Mouse (Mus musculus) embryo, embryonic 11.5 days (tissue): ENCODE measurements around the gene Skiv2l.
A peak's percentile ranks its signal among the peaks of the same experiment; 100 is the strongest.

ENCODE experiments used
- DNase-seq: peaks from one replicate; pipeline ENCODE4 v3.0.0-alpha.2; 2012; ENCODE audit warnings: low read depth, low spot score

Skiv2l gene

GRCm38 (mm10) chr17:34849722-34850516, at the start of gene Skiv2l, which contains the start of gene Nelfe:
Gene Skiv2l, minus strand, starts transcription at chr17:34850210.
Gene Nelfe, plus strand, starts transcription at chr17:34850391.
- DNase-seq = peak; percentile 98

DNA sequence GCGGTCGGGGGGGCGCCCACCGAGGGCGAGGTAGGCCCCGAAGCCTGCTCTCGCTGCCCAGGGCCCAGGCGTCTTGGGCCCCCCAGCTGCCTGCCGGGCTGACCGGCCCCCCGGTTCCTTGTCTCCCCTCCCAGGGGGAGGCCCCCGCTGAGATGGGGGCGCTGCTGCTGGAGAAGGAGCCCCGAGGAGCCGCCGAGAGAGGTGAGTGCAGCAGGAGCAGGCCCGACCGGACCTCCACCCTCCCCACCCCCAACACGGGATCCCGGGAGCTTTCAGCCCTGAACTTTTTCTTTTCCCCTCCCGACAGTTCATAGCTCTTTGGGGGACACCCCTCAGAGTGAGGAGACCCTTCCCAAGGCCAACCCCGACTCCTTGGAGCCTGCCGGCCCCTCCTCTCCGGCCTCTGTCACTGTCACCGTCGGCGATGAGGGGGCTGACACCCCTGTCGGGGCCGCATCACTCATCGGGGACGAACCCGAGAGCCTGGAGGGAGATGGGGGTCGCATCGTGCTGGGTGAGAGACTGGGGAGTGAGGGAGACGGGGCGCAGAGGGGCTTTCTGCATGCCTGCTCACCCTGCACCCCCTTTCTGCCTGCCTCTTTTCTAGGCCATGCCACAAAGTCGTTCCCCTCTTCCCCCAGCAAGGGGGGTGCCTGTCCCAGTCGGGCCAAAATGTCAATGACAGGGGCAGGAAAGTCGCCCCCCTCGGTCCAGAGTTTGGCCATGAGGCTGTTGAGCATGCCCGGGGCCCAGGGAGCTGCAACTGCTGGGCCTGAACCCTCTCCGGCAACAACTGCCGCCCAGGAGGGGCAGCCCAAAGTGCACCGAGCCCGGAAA, 49.3 kb upstream of the Skiv2l start:
- no peak for DNase-seq

DNA sequence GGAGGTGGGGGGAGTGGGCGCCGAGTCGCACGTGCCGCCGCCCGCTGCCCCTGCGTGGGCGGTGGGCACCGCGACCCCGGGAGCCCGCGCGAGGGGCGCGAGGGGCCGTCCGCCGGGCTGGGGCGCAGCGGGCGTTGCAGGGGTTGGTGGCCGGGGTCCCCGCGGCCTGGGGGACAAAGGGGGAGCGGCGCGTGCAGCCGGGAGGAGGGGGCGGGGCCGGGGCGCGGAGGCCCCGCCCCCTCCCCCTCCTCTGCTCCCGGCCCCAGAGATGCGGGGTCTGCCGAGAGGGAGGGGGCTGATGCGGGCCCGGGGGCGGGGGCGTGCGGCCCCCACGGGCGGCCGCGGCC, 48.7 kb upstream of the Skiv2l start:
- DNase-seq = no peak

- peak; percentile 66 for DNase-seq
Observed at GRCm38 (mm10) chr17:34898160-34898586, 48.2 kb upstream of the Skiv2l start, which contains the start of the genes C2 and Ehmt2. Gene C2, minus strand, starts transcription at chr17:34898265. Gene Ehmt2, plus strand, starts transcription at chr17:34898469.

GRCm38 (mm10) chr17:34897373-34898159, 47.6 kb upstream of the Skiv2l start:
- DNase-seq = no peak

DNA sequence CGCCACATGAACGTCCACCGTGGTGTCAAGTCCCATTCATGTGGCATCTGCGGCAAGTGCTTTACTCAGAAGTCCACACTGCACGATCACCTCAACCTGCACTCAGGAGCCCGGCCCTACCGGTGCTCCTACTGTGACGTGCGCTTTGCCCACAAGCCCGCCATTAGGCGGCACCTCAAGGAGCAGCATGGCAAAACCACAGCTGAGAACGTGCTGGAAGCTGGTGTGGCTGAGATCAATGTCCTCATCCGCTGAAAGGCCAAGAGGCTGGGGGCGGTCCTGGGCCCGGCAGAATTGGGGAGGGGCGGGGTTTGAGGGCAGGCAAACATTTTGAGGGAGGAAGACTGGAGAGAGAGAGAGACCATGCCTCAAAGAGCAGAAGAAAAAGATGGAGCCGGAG, 46.4 kb upstream of the Skiv2l start:
- no peak for DNase-seq

DNA sequence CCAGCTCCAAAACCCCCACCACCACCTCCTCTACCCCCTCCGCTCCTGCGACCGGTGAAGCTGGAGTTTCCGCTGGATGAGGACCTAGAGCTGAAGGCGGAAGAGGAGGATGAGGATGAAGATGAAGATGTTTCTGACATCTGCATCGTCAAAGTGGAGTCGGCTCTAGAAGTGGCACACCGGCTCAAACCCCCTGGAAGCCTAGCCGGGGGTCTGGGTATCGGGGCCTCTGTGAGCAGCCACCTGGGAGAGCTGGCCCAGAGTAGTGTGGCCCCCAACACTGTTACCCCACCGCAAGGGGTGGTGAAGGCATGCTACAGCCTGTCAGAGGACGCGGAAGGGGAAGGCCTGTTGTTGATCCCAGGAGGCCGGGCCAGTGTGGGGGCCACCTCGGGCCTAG, 45.7 kb upstream of the Skiv2l start:
- no peak for DNase-seq

DNA sequence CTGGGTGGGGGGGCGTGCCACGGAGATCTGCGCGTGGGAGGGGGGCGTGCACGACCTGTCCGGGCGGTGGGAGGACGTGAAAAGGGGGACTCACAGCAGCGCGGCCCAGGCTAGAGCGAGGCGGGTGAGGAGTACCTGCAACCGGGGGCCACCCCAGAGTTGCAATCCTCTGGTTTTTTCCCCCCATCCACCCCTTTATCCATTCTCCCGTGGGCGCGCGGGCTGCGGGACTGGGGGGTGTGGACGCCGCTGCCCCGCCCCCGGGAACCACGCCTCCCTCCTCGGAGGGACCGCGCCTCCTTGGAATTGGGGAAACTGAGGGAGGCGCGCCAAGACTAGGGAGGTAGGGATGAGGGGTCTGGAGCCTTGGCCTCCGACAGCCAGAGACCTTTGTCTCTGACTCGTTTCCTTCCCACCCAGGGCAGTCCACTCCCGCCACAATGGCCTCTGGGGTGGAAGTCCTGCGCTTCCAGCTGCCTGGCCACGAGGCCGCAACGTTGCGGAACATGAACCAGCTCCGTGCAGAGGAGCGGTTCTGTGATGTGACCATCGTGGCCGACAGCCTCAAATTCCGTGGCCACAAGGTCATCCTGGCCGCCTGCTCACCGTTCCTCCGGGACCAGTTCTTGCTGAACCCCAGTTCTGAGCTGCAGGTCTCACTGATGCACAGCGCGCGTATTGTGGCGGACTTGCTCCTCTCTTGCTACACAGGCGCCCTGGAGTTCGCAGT, 45.0 kb upstream of the Skiv2l start:
- no peak for DNase-seq

GRCm38 (mm10) chr17:34894074-34894597, 44.1 kb upstream of the Skiv2l start:
- peak; percentile 96 for DNase-seq

- DNase-seq = no peak
Observed at GRCm38 (mm10) chr17:34893072-34893824, 43.2 kb upstream of the Skiv2l start.

DNA sequence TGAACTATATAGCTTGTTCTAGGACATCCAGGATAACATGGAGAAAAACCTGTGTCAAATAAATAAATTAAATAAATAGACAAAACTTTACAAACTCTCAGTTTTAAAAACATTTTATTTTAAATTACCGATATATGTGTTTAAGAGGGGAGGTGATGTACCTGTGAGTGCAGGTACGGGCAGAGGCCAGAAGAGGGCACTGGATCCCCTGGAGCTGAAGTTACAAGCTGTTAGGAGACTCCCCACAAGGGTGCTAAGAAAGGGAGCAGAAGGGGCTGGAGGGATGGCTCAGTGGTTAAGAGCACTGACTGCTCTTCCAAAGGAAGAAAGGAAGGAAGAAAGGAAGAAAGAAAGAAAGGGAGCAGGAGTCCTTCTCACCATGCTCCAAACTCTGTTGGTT, 41.4 kb upstream of the Skiv2l start:
- no peak for DNase-seq

- DNase-seq = no peak
Observed at GRCm38 (mm10) chr17:34890074-34890743, 40.2 kb upstream of the Skiv2l start.

- no peak for DNase-seq
Observed at GRCm38 (mm10) chr17:34887942-34888341, 37.9 kb upstream of the Skiv2l start.

DNA sequence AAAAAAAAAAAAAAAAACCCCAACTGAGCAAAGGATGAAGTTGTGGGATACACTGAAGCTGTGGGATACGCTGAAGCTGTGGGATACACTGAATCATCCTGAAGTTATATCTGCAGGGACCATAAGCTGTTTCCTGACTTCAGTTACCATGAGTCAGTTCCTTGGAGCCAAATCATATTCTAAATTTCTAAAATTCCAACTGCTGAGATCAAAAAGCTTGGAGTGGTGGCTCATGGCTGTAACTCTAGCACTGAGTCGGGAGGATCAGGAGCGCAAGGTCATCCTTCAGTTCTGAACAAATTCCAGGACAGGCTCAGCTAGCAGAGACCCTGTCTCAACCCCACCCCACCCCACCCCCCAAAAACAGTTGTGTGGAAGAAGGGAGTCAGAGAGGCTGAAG, 35.6 kb upstream of the Skiv2l start:
- DNase-seq = no peak

DNA sequence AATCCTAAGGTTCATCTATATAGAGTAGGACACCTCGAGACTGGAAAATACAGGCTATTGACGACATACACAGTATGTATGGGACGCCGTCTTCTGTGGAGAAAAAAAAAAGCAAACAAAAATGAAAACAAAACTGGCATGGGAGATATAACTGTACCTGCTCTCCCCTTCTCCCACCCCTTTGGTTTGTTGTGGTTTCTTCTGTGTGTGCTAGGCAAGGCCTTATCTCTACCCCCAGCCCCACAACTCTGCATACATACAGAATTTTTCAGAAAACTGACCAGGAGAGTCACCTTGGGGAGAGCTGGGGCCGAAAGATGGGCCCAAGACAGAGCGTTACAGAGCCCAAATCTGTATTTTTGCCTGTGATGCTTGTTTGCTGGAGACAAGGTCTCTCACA, 34.7 kb upstream of the Skiv2l start:
- DNase-seq = no peak

DNA sequence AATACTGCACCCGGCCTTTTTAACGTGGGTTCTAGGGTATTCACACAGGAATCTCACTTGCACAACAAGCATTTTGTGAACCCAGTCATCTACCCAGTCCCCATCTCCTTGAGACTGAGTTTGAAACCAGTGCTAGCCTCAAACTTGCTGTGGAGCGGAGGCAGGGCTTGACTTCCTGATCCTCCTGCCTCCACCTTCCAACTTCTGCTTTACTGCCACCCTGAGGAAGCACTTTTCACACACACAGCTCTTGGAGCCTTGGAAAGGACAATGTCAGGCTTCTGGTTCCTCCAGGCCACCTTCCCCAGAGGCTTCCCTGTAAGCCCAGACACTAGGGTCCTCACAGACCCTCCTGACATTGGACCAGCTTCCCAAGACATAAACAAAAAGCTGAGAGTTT, 33.3 kb upstream of the Skiv2l start:
- DNase-seq = no peak

- no peak for DNase-seq
Observed at GRCm38 (mm10) chr17:34881683-34882310, 31.8 kb upstream of the Skiv2l start, which contains the start of gene Gm20547. Gene Gm20547, minus strand, starts transcription at chr17:34882042.

- no peak for DNase-seq
Observed at GRCm38 (mm10) chr17:34881166-34881565, 31.2 kb upstream of the Skiv2l start.

DNA sequence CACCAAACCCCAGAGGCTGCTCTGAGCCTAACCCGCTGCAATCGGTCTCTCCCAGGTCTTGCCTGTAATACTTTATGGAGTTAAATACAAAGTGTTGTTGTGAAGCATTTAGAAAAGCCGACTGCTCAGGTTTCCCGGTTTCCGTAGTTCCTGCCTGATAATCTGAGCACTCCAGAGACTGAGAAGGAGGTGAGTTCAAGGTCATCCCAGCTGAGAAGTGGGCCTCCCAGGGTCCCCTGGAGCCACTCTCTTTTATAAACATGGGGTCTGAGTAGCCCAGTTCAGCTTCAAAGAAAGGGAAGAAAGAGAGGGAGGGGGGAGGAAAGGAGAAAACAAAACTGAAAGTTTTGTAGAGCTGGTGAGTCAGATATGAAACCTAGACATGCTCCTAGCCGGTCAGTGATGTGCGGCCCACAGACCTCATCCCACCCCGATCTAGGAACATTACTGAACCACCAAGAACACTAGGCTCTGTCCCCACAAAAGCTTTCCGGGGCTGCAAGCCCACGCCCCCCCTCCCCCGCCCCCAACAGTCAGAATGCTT, 29.4 kb upstream of the Skiv2l start, which contains the start of gene Zbtb12:
Gene Zbtb12 (plus strand): TSS at position 148 of the 544 bp plus-strand sequence.
- DNase-seq = no peak
